Mouse (Mus musculus): ENCODE measurements around the gene Tmem125.

GRCm38 (mm10) chr4:118589053-118589732 lies 45.3 kb upstream of the Tmem125 start:
- TF ChIP-seq CTCF (IDR thresholded peaks at IDR 0.05; ENCODE audit: low read depth) (no peak), EP300 (optimal IDR thresholded peaks at IDR 0.05) (no peak)

All from stomach, postnatal 0 days (tissue).